Mouse (Mus musculus): ENCODE results near the gene Cacul1.

GRCm38 (mm10) chr19:60497171-60497570 lies 83.7 kb downstream of the Cacul1 start:
- TF ChIP-seq POLR2A (IDR thresholded peaks at IDR 0.05; ENCODE audit: borderline replicate concordance, extremely low read depth, low read depth, low read length) (no peak), CTCF (IDR thresholded peaks at IDR 0.05; ENCODE audit: insufficient read depth, low read length) (no peak)

Measured in lung, adult 2 months (tissue).